Mouse (Mus musculus): ENCODE results near the gene Shank3. TPM values are rescaled to one million over a fixed set of nuclear protein-coding genes. Genes with fewer than 3 reads are reported as not detected.

Gene Shank3
- polyA plus RNA-seq, 1 experiment from 2014 or later: 1.2 TPM

GRCm38 (mm10) chr15:89582494-89582893, 83.1 kb downstream of the Shank3 start:
- Histone ChIP-seq H3K9me3 (no peaks in the 10 kb centered on the region), H3K36me3 (peaks cover 18% of the 10 kb centered on the region), H3K4me1 (no peaks in the 10 kb centered on the region), H3K9ac (no peak overlapping the region), H3K4me2 (no peak overlapping the region), H3K27me3 (no peaks in the 10 kb centered on the region), H3K27ac (no peak overlapping the region), H3K4me3 (no peak overlapping the region)
- no peak for ATAC-seq (ENCODE audit: insufficient number of reproducible peaks, low FRiP score, low TSS enrichment, low read depth)
- 87% methylated on average over 7 of the region's 7 CpGs for WGBS

- WGBS: 90% methylated on average over 5 of the region's 5 CpGs
- H3K4me2 ChIP-seq: no peak overlapping the region
- H3K9ac ChIP-seq: no peak overlapping the region
- H3K36me3 ChIP-seq: peaks cover 24% of the 10 kb centered on the region
- H3K4me1 ChIP-seq: 0 out of 2 replicates have a peak, but pooled peaks cover 5% of the 10 kb centered on the region
- no peak for ATAC-seq (ENCODE audit: insufficient number of reproducible peaks, low FRiP score, low TSS enrichment, low read depth)
- no peaks in the 10 kb centered on the region for H3K27me3 ChIP-seq
- no peak overlapping the region for H3K4me3 ChIP-seq
- no peaks in the 10 kb centered on the region for H3K9me3 ChIP-seq
- H3K27ac ChIP-seq: no peak overlapping the region
Observed at GRCm38 (mm10) chr15:89585101-89585500, 85.7 kb downstream of the Shank3 start.

- H3K9me3 ChIP-seq: no peaks in the 10 kb centered on the region
- WGBS: 88% methylated on average over 11 of the region's 11 CpGs
- no peak overlapping the region for H3K4me2 ChIP-seq
- ATAC-seq (ENCODE audit: insufficient number of reproducible peaks, low FRiP score, low TSS enrichment, low read depth): no peak
- peaks cover 24% of the 10 kb centered on the region for H3K36me3 ChIP-seq
- H3K27me3 ChIP-seq: no peaks in the 10 kb centered on the region
- H3K9ac ChIP-seq: no peak overlapping the region
- H3K27ac ChIP-seq: no peak overlapping the region
- H3K4me1 ChIP-seq: peaks cover 5% of the 10 kb centered on the region; the same call in 1 of the 2 replicates
- H3K4me3 ChIP-seq: no peak overlapping the region
Observed at GRCm38 (mm10) chr15:89585631-89586030, 86.2 kb downstream of the Shank3 start.

- no peak overlapping the region for H3K9ac ChIP-seq
- no peaks in the 10 kb centered on the region for H3K9me3 ChIP-seq
- no peak overlapping the region for H3K4me2 ChIP-seq
- no peak for ATAC-seq (ENCODE audit: insufficient number of reproducible peaks, low FRiP score, low TSS enrichment, low read depth)
- peaks cover 11% of the 10 kb centered on the region for H3K4me1 ChIP-seq
- H3K27me3 ChIP-seq: no peaks in the 10 kb centered on the region
- H3K36me3 ChIP-seq: peaks cover 15% of the 10 kb centered on the region; the same call in 1 of the 2 replicates
- H3K4me3 ChIP-seq: no peak overlapping the region
- 77% methylated on average over 5 of the region's 5 CpGs for WGBS
- H3K27ac ChIP-seq: no peak overlapping the region
Observed at GRCm38 (mm10) chr15:89589146-89589545, 89.7 kb downstream of the Shank3 start.

- peak overlapping the region; percentile 55 for H3K9ac ChIP-seq
- ATAC-seq (ENCODE audit: insufficient number of reproducible peaks, low FRiP score, low TSS enrichment, low read depth): no peak; the same call in 1 of the 2 replicates
- no peaks in the 10 kb centered on the region for H3K9me3 ChIP-seq
- peaks cover 11% of the 10 kb centered on the region for H3K4me1 ChIP-seq
- no peak overlapping the region for H3K27ac ChIP-seq
- 3% methylated on average over 30 of the region's 30 CpGs for WGBS
- H3K27me3 ChIP-seq: no peaks in the 10 kb centered on the region
- H3K4me2 ChIP-seq: peak overlapping the region; percentile 73
- peak overlapping the region; percentile 81 for H3K4me3 ChIP-seq
- 0 out of 2 replicates have a peak, but pooled peaks cover 6% of the 10 kb centered on the region for H3K36me3 ChIP-seq
Observed at GRCm38 (mm10) chr15:89591317-89591716, 91.9 kb downstream of the Shank3 start.

GRCm38 (mm10) chr15:89591723-89592455, 92.5 kb downstream of the Shank3 start, which contains the start of gene Rabl2:
Gene Rabl2 (minus strand): TSS chr15:89591923.
- H3K9me3 ChIP-seq: no peaks in the 10 kb centered on the region
- WGBS: under 1% methylated on average over 34 of the region's 35 CpGs
- 0 out of 2 replicates have a peak, but pooled peaks cover 6% of the 10 kb centered on the region for H3K36me3 ChIP-seq
- peak; percentile 91 for ATAC-seq (ENCODE audit: insufficient number of reproducible peaks, low FRiP score, low TSS enrichment, low read depth)
- H3K4me3 ChIP-seq: peak within 1 kb of the TSS; percentile 81
- H3K4me1 ChIP-seq: peaks cover 11% of the 10 kb centered on the region
- peak within 1 kb of the TSS; percentile 55 for H3K9ac ChIP-seq
- H3K4me2 ChIP-seq: peak within 1 kb of the TSS; percentile 73
- H3K27me3 ChIP-seq: no peaks in the 10 kb centered on the region
- H3K27ac ChIP-seq: 0 out of 2 replicates have a peak within 1 kb of the TSS, but pooled peaks have one; percentile 47

GRCm38 (mm10) chr15:89592548-89592947, 93.1 kb downstream of the Shank3 start:
- H3K4me2 ChIP-seq: peak overlapping the region; percentile 73; the same call in 1 of the 2 replicates
- WGBS: 36% methylated on average over 4 of the region's 4 CpGs
- no peak overlapping the region for H3K27ac ChIP-seq

GRCm38 (mm10) chr15:89605822-89606570, 106.6 kb downstream of the Shank3 start:
- H3K4me3 ChIP-seq: no peak overlapping the region
- H3K4me1 ChIP-seq: no peaks in the 10 kb centered on the region
- ATAC-seq (ENCODE audit: insufficient number of reproducible peaks, low FRiP score, low TSS enrichment, low read depth): no peak
- WGBS: 65% methylated on average over 12 of the region's 12 CpGs
- no peaks in the 10 kb centered on the region for H3K36me3 ChIP-seq
- H3K9ac ChIP-seq: no peak overlapping the region
- H3K9me3 ChIP-seq: no peaks in the 10 kb centered on the region
- no peak overlapping the region for H3K4me2 ChIP-seq
- no peaks in the 10 kb centered on the region for H3K27me3 ChIP-seq
- H3K27ac ChIP-seq: no peak overlapping the region

More at GRCm38 (mm10) chr15:89592548-89592947, 93.1 kb downstream of the Shank3 start:
- Histone ChIP-seq H3K4me3 (peak overlapping the region; percentile 81), H3K9me3 (no peaks in the 10 kb centered on the region), H3K36me3 (0 out of 2 replicates have a peak, but pooled peaks cover 5% of the 10 kb centered on the region), H3K4me1 (peaks cover 11% of the 10 kb centered on the region), H3K27me3 (no peaks in the 10 kb centered on the region), H3K9ac (no peak overlapping the region)
- ATAC-seq (ENCODE audit: insufficient number of reproducible peaks, low FRiP score, low TSS enrichment, low read depth): no peak

- Histone ChIP-seq H3K9me3 (no peaks in the 10 kb centered on the region), H3K4me2 (no peak overlapping the region), H3K4me1 (no peaks in the 10 kb centered on the region), H3K4me3 (no peak overlapping the region), H3K27me3 (no peaks in the 10 kb centered on the region), H3K27ac (no peak overlapping the region), H3K36me3 (no peaks in the 10 kb centered on the region), H3K9ac (no peak overlapping the region)
- 83% methylated on average over 8 of the region's 8 CpGs for WGBS
- no peak for ATAC-seq (ENCODE audit: insufficient number of reproducible peaks, low FRiP score, low TSS enrichment, low read depth)
Observed at GRCm38 (mm10) chr15:89607480-89607879, 108.1 kb downstream of the Shank3 start.

- 83% methylated on average over 9 of the region's 9 CpGs for WGBS
- Histone ChIP-seq H3K27ac (no peak overlapping the region), H3K4me2 (no peak overlapping the region), H3K36me3 (no peaks in the 10 kb centered on the region), H3K4me3 (no peak overlapping the region), H3K9ac (no peak overlapping the region), H3K27me3 (no peaks in the 10 kb centered on the region), H3K9me3 (no peaks in the 10 kb centered on the region), H3K4me1 (no peaks in the 10 kb centered on the region)
- no peak for ATAC-seq (ENCODE audit: insufficient number of reproducible peaks, low FRiP score, low TSS enrichment, low read depth)
Observed at GRCm38 (mm10) chr15:89607888-89608287, 108.5 kb downstream of the Shank3 start.
